Mouse (Mus musculus) right cerebral cortex, postnatal 25 days (tissue): ENCODE data around the gene Rpl3.

ENCODE experiments used
- DNase-seq: peaks from one replicate; pipeline ENCODE4 v3.0.0; 2022

Gene Rpl3

DNA sequence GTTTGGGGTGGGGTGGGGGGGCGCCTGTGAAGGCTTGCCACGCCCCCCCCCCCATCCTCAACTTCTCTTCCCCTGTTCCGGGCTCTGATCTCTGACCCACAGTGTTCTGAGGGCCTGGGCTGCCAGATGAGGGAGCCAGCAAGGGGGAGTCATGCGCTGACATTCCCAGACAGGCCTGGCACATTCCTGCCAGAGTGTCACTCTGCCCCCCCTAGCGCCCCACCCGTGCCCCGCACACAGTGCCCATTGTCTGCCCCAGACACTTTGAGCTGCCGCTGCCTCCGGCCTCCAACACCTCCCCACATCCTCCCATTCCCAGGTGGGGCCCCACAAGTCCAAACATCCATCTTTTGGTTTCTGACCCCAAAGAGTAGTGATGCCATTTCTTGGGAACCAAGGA is 29.3 kb downstream of the Rpl3 start:
- DNase-seq = no peak

DNA sequence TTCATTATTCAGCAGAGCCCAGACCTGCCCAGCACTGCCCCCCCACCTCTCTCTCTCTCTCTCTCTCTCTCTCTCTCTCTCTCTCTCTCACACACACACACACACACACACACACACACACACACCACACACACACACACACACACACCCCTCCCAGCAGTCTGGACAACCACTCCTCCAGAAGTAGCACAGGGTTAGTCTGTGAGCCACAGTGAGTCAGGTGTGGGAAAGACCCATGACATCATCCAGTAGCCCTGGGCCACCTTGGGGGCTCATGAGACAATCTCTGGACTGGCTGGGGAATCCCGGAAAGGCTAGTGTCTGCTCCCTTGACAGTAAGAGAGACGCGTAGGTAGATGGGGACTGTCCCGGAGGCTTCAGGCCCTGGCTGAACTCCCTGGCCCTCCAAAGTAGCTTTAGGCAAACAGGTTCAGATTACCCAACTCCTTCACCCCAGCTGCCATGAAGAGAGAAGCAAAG is 30.6 kb downstream of the Rpl3 start:
- DNase-seq = no peak

DNA sequence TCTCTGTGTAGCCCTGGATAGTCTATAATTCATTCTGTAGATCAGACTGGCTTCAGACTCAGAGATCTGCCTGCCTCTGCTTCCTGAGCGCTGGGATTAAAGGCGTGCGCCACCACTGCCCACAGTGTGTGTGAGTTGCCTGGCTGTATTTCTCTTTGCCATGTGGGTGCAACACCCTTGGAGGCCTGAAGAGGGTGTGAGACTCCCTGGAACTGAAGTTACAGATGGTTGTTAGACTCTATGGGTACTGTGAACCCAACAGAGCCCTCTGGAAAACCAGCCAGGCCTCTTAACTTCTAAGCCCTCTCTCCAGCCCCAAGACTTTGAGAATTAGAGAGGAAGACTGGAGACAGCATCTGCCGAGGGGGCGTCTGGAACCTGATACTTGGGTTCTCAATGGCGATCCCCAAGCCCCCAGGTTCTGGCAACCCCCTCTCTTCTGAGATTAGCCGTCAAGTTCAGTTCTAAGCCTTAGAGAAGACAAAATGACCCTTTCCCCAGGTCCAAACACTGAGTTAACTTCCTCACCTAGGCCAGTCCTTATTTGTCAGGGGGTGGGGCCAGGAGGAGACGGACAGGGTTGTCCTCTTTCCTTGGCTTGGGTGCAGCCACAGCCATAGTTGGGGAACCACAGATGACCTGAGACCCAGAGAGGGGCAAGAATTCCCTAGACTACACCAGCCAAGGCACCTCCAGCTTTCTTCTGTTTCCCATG is 31.2 kb downstream of the Rpl3 start:
- no peak for DNase-seq

DNA sequence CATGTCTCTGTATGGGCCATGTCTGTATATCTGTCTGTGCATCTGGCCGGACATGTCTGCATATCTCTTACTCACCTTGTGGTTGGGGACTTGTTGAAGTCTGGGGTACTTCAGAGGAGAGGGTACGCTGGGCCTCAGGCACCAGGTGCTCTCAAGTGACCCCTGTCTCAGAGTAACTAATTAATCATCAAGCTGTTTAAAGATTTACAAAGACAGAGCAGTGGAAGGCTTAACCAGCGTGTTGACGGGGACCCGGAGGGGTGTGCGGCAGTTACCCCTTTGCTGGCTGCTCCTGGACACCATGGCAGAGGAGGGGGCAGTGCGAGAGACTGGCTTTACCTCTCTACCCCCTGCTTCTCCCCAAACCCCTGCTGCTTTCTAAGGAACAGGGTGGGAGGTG is 32.1 kb downstream of the Rpl3 start:
- no peak for DNase-seq

DNA sequence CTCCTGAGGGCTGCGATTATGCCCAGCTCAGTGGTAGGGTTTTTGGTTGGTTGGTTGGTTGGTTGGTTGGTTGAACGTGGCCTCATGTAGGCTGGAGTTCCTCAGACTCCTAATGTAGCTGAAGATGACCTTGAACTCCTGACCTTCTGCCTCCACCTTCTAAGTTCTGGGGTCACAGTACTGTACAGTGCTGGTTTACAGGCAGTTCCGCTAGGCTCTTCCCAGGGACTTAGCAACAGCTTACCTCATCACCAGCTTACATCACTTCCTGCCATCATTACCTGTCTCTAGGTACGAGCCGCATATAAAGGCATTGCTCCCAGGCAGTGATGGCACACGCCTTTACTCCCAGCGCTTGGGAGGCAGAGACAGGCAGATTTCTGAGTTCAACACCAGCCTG is 33.5 kb downstream of the Rpl3 start:
- no peak for DNase-seq

DNA sequence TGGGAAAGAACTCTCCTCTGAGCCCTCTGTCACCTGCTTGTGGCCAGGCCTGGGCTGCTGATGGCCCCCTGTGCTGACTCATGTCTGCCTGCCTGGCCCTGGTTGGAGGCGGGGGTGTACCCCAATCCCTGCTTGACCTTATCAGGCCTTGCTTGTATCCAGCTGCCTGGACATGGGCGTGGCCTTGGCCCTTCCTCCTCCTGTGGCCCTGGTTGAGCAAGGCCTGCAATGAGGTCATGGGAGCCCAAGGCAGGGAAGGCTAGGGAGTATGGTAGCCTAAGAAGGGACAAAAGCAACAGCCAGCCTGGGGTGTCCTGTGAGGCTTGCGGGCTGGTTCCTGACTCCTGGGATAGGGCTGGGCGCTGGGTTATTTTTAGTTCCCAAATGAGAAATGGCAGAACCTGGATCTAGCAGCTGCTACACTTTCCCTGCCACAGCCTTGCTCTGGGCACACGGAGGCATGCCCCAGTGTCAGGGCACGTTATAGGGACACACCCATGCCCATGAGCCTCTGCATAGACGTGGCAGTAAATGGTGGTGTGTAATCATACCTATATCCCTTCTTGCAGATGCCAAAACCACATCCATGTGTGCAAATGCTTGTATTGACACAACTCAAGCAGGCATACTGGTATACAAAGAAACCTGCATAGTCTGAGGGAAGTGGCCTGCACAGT is 37.5 kb downstream of the Rpl3 start:
- no peak for DNase-seq

DNA sequence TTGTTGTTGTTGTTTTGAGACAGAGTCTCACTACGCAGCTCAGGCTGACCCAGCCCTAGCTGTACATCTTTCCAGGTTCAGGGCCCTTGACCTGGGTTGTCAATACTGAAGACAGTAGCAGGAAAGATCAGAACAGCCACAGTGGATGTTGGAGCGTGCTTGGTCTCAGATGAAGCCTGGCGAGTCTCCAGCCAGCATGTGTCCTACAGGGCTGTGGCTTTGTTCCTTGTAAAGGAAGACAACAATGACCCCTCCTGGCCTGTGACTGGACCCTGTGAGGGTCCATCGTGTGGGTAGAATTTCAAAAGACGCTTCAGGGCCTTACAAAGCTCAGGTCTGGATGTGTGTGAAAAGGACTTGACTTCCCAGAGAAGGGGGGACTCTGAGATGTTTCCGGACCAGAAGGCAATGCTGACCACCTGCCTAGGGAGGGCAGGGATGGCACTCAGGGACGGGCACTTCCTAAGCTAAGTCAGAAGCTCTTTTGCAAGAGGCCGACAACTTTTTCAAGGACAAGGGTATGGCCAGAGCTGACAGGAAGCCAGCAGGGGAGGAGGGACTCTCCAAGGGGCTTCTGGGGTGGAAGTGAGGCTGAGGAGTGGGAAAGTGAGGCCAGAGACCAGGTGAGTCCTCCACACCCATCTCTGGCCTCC is 38.2 kb downstream of the Rpl3 start:
- no peak for DNase-seq

DNA sequence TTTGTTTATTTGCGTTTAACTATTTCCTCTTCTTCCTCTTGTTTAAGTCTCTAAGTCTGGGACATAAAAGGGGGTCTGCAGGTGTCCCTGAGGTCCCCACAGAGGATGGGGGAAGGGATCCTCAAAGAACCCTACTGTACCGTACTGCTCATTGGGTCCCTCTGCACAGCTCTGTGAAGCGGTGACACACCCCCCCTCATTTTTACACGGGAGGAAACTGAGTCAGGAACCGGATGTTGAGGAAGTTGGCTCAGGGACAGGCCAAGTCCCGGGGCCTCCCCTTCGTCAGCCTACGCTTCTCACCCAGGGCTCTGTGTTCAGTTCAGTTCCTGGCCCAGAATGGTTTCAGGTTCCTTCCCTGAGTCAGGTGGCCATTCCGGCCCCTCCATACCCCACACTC is 39.9 kb downstream of the Rpl3 start:
- DNase-seq = no peak

DNA sequence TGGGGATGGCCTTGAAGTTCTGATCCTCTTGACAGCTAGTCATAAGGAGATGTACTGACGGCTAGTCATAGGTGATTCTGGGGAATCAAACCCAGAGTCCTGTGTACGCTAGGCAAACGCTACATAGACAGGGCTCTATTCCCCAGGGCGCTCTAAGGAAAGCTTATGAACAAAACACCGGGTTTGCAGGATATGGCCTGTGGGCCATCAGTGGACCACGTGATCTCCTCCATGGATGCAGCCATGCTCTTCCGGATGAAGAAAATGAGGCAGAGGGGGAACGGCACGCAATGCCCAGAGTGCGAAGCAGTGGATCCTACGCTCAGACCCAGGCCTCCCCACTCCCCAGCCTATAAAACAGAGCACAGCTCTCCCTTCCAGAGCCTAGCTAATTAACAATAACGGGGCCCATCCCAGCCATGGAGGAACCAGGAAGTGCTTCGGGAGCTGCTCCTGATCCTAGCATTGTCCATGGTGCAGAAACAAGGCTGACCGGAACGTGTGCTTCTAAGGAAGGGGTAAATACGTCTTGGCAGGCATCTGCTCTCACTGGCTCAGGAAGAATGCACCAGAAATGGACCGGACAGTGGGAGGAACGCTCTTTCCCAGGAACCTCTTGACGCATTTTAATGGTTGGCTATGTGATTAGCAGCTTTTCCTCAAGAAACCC is 40.4 kb downstream of the Rpl3 start:
- no peak for DNase-seq

DNA sequence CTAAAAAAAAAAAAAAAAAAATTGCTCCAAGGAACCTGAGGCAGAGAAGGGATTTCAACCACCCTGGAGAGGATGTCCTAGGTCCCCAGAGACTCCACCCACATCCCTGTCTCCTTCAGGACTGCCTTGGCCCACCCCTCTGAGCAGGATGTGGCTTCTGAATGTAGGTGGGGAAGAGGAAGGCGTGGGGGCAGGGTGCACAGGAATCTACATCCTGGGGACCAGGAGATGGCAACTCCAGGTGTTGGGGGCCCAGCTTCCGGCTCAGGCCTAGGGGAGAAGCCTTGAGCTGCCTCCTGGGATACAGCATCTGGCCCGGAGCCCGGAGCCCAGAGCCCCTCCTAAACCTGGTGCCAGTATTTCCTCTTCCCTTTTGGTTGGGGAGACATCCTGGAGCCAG is 41.6 kb downstream of the Rpl3 start:
- no peak for DNase-seq

DNA sequence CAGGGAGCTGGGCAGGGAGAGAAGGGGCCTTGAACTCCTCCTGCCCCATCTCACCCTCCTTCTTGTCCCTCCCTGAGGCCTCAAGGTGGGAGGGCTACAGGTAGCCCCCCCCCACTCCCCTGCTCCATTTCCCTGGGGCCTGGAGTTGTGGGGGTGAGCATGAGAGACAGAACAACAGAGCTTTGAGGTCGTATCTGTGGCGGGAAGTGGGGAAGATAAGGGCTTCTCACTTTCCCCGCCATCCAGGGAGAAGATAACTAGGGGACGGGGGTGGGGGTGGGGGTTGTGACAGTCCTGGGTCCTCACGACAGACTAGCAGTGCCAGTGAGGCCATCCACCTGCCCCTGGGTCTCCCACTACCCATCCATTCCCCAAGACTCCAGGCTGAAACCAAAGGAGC is 43.7 kb downstream of the Rpl3 start:
- DNase-seq = no peak

DNA sequence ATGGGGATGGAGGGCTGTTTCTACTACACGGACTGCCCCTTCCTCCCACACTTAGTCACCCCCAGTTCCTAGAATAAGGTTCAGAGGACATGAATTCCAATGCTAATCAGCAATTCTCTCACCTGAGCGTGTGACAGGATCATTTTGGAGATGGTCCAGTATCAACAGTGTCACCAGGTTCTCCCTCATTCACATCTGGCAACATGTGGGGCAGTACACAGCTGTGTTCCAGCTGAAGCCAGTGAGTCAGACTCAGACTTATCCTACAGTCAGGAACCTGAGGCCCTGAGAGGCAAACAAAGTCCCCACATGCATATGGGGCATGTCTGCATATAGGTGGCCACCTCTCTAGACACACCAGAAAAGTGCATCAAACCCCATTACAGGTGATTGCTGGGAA is 44.4 kb downstream of the Rpl3 start:
- no peak for DNase-seq

DNA sequence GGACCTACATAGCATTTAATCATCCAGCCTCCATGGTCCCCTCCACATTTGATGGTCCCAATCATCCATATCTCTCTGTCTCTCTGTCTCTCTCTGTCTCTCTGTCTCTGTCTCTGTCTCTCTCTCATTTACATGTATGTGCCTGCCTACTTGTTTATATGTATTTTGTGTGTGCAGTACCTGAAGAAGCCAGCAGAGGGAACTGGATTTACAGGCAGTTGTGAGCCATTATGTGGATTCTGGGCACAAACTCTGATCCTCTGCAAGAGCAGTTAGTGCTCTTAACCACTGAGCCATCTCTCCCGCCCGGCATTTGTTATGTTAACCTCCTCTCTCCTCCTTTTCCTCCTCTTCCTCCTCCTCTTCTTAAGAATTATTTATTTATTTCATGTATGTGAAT is 45.9 kb downstream of the Rpl3 start:
- DNase-seq = no peak

DNA sequence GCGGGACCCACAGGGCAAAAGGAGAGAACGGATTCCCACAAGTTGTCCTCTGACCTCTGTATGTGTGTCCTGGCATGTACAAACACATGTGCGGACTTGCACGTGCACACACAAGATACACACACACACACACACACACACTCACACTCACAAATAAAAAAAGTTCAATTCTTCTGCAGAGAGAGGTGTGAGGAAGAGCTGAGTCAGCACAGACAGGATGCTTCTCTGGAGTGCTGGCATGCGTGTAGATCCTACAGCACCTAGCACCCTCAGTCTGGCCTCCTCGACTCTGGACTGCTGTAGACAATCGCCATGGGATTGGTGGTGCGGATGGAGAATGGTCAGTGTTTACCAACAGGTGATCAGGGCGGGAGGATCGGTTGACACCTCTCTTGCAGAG is 47.4 kb downstream of the Rpl3 start:
- no peak for DNase-seq

DNA sequence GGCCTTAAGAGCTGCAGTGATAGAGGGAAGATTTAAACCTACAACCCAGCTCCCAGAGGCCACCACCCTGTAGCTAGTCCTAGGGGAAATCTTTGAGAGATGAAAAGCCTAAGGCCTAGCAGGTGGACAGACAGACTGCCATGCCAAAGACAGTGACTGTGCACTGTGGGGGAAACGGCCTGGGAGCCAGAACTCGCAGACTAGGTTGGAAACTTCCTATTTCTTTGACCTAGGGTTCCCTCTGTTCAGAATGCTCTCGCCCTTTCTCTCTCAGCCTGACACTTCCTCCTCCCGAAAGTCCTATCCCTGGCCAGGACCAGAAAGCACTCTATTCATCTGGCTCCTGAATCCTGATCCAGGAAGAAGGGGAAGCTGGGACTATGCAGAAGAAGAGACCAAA is 49.5 kb downstream of the Rpl3 start:
- DNase-seq = no peak

DNA sequence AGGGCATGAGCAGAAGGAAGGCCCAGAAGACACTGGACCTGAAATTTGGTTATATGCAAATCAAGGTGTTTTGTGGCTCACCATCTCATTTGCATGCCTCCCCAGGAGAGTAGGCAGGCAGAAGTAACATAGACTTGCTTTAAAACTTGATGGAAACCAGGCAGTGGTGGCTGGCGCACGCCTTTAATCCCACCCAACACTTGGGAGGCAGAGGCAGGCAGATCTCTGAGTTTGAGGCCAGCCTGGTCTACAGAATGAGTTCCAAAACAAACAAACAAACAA is 53.6 kb downstream of the Rpl3 start:
- DNase-seq = no peak

DNA sequence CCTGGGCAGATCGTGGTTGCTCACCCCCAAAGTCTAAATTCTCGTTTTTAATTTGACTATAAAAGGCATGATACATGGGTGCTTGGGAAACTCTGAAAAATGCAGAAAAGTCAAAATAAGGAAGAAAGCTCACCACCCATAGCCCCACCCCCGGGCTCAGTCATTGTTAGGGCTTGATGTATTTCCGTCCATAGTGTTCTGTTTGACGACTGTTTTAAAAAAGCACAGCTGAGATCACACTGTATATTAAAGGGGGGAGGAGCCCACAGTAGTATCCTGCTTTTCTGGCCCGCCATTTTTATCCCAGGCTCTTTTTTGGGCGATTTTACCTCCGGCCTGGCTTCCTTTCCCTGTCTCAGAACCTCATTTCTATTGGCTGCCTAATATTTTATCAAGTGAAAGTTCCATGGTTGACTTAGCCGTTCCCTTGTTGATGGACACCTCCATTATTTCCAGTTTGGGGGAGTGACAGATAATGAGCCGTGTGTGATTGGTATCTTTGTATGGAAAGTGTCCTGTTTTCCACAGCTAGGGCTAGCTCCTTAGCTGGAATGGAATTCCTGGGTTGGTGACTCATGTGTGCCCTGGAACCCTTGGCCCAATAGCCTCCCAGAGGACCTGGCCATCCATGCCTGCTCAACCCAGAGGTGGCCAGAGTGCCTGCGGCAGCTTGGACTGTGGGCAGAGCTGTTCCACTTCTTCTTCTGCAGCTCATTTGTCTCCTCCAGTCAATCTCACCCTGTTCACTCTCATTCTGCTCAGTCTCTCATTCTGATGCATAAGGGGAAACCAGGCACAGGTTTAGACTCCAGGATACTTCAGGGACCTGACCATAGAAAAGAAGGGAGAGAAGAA is 54.2 kb downstream of the Rpl3 start:
- DNase-seq = no peak

DNA sequence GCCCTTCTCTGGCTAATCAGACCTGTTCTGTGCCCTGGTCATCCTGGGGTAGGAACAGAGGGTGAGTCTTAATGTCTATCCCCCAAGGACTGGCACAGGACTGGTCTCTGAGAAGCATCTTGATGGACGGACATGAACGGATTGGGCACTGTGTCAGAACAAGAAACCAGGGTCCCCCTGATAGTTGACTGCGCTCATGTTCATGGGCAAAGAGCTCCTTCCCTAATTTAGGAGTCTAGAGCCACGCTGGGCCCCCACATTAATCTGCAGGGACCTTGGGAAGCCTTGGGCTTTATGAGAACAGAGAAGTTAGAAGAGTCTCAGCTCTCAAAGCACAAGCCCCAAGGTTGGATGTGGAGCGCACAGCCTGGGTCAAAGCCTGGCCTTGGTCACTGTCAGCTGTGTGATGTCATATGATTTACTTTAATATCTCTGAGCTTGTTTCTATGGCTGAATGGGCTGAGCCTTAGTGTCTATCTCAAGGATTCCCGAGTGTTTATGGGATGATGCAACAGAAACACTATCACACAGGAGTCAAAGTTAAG is 56.3 kb downstream of the Rpl3 start:
- no peak for DNase-seq

DNA sequence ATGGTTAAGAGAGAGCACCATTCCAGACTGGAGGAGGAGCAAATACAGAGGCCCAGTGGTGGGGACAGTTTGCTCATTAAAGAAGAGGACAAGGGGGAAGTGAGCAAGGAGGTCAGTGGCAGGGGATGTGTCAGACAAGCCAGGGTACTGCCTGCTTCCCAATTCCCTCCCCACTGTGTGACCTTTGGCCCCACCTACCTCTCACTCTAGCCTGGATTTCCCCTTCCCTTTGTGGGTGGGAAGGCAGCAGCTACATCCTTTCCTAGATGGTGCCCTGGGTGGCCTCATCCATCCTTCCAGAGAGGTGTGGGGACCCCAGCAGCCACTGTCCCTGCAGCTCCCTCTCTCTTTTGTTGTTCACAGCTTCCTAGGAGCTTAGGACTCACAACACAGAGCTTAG is 56.8 kb downstream of the Rpl3 start:
- DNase-seq = no peak

DNA sequence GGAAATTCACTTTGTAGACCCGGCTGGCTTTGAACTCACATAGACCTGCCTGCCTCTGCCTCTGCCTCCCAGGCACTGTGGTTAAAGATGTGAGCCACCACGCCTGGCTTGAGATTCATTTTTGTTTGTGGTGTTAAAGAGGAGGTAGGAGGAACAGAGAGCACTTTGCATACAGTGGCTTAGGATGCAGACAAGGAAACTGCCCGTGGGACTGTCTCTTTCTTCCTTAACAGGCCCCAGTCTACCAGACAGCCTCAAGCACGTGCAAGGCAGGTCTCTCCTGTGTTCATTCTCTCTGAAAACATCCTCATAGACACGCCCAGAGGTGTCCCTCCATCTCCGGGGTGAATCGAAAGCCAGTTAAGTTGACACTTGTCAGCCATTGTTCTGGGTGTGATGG is 57.3 kb downstream of the Rpl3 start:
- no peak for DNase-seq

DNA sequence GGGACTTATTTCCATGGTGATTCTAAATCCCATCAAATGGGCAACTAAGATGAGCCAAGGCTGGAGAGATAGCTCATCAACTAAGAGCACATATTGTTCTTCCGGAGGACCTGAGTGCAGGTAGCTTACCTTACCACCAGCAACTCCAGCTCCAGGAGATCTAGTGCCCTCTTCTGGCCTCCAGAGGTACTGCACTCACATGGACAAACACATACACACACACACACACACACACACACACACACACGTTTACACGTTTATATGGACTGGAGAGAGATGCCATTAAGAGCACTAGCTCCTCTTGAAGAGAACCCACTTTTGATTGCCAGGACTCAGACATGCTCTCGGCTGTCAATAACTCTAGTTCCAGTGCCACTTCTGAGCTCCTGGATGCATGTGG is 60.5 kb downstream of the Rpl3 start:
- DNase-seq = no peak

DNA sequence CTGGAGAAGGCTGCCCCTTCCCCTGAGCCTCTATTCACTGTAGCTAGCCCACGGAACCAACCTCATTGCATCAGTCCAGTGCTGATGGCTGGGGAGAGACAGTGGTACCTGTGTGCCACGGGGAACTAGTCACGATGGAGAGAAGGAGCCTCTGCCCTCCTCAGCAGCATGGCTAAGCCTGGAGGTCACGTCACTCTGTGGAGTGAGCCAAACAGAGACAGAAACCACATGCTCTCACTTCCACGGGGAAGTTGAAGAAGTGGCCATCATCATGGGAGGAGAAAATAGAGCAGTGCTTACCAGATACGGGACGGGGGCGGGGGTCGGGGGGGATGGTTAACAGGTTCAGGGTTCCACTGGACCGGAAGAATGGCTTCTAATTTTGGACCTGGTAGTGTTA is 61.3 kb downstream of the Rpl3 start:
- DNase-seq = no peak

DNA sequence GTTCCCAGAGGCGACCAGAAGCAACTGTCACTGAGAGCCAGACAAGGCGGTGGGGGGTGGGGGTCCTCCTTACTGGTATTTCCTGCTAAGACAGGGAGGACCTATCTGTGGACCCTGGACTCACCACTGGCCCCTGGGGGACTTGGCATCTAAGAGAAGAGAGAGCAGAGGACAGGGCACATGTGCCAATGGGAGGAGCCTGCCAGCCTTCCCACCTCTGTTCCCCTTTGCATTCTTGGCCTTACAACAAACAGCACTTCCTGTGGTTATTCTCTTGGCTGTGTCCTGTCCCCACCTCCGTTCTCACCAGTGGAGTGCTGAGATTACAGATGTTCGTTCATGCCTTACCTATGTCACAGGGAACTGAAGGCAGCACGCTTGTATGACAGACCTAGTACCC is 62.8 kb downstream of the Rpl3 start:
- no peak for DNase-seq
